Mouse (Mus musculus): Measurements from ENCODE around the gene Tead3.

DNA sequence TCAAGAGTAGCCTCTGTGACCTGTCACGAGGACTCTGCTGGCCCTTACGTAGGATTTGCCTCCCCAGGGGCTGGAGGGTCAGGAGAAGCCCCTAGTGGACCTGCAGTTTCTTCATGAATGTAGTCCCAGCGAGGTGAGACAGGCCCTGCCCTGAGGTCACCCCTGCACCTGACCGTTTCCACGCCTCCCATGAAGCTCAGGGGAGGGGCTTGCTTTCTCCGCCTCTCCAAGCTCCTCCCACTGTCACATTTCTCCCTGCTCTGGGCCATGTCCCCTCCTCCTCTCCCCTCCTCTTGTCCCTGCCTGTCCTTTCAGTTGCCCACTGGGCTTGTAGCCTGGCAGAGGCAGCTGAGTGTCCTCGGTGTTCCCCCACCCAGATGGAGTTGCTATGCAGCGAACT, 33.5 kb downstream of the Tead3 start:
- no peak for TF ChIP-seq GATA1 (IDR thresholded peaks at IDR 0.05; ENCODE audit: borderline replicate concordance, low read length)
- no peak for TF ChIP-seq FLI1 (IDR thresholded peaks at IDR 0.05; ENCODE audit: low read length)
